Mouse (Mus musculus) Patski (cell line): ENCODE results near the gene Vmn2r92. TPM values are rescaled to one million over a fixed set of nuclear protein-coding genes. Genes with fewer than 3 reads are reported as not detected.
"Not testable (repeated sequence)": the region's sequence is repeated elsewhere in the genome, so short reads cannot be mapped to it uniquely, and the experiment has no call there.

Source experiments
- ATAC-seq: fragments of 100-300 bp; one replicate; pipeline ENCODE4 v1.8.0; 2021
- CTCF ChIA-PET: fragments of 350-600 bp; sonication (Branson Sonifier 250); formaldehyde crosslinking; loops from one replicate; lab custom pipeline; 2022; ENCODE audit warnings: inconsistent platforms; lab: Charles Lee
- POLR2A ChIA-PET: fragments of 350-600 bp; sonication (Branson Sonifier 250); formaldehyde crosslinking; loops from one replicate; lab custom pipeline; 2022; ENCODE audit warnings: antibody characterized with exemption, inconsistent platforms; lab: Charles Lee
- DNase-seq: peaks from one replicate; pipeline ENCODE4 v3.0.0-alpha.2; 2011; ENCODE audit warnings: low read depth, low spot score
- H3K27me3 ChIP-seq: fragments of 371-371 bp; one replicate; pipeline ENCODE4 v1.5.1; 2021
- CTCF ChIP-seq: fragments of 100-300 bp; IDR thresholded peaks from one replicate; pipeline ENCODE4 v1.5.1; 2021
- in situ Hi-C: fragments of 300-500 bp; cut with MboI; formaldehyde crosslinking; loops from 3 replicates; pipeline ENCODE4 v1.11.1; 2018; ENCODE audit warnings: low pct_unique_long_range_greater_than_20kb, mixed read lengths
- polyA plus RNA-seq: library from polyadenylated mRNA; unstranded; gene quantifications from one replicate; pipeline ENCODE4 v1.2.3, GENCODE M21; 2021

Vmn2r92 gene
- 0.01 TPM for polyA plus RNA-seq

DNA sequence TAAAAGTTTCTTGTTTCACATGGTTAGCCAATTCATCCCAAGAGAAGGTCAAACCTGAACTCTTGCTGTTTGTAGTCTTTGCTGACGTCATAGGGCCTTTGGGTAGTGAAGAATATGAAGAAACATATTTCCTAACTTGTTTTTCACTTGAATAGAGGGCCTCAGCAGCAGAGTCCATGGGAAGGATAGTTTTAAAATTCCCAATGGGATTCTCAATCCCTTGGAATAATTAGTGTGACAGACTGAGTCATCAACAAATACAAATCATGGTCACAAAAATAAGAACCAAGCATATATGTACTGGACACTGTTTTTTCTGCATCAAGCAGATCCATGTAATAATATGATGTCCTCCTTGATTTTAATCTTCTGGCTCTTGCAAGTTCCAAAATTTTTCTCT lies at the start of gene Vmn2r92:
TSS of gene Vmn2r92 (plus strand) at position 301 of the 400 bp plus-strand sequence.
- ATAC-seq, CTCF ChIA-PET, DNase-seq, in situ Hi-C loops, H3K27me3 ChIP-seq, POLR2A ChIA-PET: not testable (repeated sequence)

DNA sequence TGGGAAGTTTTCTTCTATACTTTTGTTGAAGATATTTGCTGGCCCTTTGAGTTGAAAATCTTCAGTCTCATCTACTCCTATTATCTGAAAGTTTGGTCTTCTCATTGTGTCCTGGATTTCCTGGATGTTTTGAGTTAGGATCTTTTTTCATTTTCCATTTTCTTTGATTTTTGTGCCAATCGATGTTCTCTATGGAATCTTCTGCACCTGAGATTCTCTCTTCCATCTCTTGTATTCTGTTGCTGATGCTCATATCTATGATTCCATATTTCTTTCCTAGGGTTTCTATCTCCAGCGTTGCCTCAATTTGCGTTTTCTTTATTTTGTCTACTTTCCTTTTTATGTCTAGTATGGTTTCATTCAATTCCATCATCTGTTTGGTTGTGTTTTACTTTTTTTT lies 49.4 kb upstream of the Vmn2r92 start:
- CTCF ChIA-PET, in situ Hi-C loops, ATAC-seq, H3K27me3 ChIP-seq, DNase-seq, POLR2A ChIA-PET: not testable (repeated sequence)

DNA sequence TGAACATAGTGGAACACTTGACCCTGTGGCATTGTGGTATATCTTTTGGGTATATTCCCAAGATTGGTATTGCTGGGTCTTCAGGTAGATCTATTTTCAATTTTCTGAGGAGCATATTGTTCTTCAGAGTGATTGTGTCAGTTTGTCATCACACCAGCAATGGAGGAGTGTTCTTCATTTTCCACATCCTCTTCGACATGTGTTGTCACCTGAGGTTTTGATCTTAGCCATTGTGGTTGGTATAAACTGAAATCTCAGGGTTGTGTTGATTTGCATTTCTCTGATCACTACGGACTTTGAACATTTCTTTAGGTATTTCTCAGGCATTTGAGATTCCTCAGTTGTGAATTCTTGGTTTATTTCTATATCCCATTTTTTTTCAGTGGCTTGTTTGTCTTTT lies 9.5 kb downstream of the Vmn2r92 start:
- ATAC-seq, POLR2A ChIA-PET, in situ Hi-C loops, CTCF ChIA-PET, H3K27me3 ChIP-seq, DNase-seq: not testable (repeated sequence)

DNA sequence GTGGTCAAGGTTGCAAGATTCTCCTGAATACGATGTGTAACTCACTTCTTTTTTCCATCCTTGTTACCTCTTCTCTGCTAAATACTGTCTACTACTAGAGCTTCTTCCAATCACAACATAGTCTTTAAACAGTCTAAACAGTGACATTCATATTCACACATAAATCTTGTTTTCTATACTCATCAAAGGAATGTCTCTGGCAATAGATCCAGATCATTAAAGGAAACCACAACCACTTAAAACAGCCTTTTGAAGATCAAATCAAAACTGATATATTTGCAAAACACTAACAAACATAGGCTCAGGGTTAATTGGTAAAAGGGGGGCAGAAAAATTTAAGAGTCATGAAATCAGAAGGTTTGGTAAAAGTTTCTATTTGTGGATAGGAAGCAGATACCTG lies 38.0 kb downstream of the Vmn2r92 start:
- DNase-seq (no peak), ATAC-seq (no peak)
- ChIA-PET CTCF (no interaction called here), POLR2A (no interaction called here)
- H3K27me3 ChIP-seq = no peaks in the 10 kb centered on the region
- TF ChIP-seq CTCF = no peak
- in situ Hi-C loops = no loop called here

DNA sequence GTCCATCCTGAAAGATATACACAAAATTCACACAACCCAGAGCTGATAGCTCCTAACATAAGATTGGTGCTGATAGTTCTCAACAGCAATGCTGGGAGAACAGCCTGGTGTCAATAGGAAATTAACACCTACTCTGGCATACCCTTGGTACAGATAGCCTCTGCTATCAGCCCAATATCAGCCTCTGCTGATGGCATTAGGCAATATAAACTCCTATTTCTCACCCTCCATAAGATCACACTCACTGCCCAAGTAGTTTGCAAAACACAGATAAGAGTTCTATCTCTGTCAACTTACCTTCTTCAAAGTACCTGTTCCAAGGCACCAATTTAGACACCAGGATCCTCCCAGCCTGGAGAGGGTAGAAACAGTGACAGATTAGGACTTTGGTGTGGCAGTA lies 69.6 kb downstream of the Vmn2r92 start:
- ATAC-seq (no peak), DNase-seq (no peak)
- no peaks in the 10 kb centered on the region for H3K27me3 ChIP-seq
- ChIA-PET CTCF (no interaction called here), POLR2A (no interaction called here)
- in situ Hi-C loops = no loop called here
- no peak for TF ChIP-seq CTCF

DNA sequence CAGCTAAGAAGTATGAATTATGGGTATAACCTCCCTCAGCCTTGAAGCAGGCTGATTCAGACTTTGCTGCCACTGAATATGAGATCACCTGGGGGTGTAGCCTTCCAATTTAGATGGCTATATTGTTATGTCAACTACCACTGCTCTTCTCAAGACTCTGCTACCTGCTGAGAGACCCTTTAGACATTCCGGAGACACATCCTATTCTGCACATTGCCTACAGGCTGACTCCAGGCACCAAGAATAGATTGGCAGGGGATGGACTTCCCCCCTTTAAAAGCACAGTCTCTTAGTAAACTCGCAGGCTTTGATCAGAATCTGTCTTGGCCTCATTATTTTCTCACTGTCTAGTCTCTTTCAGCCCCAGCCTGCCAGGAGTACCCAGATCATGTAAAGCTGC lies 80.3 kb downstream of the Vmn2r92 start:
- no peak for TF ChIP-seq CTCF
- ATAC-seq (no peak), DNase-seq (no peak)
- POLR2A ChIA-PET = no interaction called here
- in situ Hi-C loops = no loop called here
- CTCF ChIA-PET = no interaction called here
- no peaks in the 10 kb centered on the region for H3K27me3 ChIP-seq

DNA sequence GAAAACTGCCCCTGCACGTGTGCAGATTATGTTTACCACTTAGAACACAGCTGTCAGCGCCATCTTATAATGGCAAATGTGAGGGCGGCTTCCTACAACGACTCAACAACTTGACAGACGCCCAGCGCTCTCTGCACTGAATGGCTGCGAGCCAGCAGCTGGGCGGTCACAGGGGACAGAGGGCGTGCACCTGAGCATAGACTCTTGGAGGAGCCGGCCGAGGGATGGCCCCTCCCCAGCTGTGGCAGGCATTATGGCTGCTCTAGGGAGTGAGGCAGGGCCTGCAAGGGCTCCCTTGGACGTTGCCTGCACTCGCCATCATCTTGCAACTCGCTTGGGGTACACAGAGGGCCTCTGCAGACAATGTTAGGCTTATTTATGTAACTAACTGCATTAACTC lies 85.2 kb downstream of the Vmn2r92 start:
- TF ChIP-seq CTCF = no peak
- H3K27me3 ChIP-seq = no peaks in the 10 kb centered on the region
- in situ Hi-C loops = no loop called here
- CTCF ChIA-PET = no interaction called here
- no peak for DNase-seq
- POLR2A ChIA-PET = no interaction called here
- ATAC-seq = no peak

Other genes with a start within 250 kb of the Vmn2r92 start
- gene Fpr-rs4, start 130.2 kb upstream of the Vmn2r92 start, polyA plus RNA-seq = not detected
- not detected for gene Vmn2r124, start 102.5 kb upstream of the Vmn2r92 start, polyA plus RNA-seq
- not detected for gene Vmn2r91, start 66.9 kb upstream of the Vmn2r92 start, polyA plus RNA-seq
- gene Vmn2r94, start 125.9 kb downstream of the Vmn2r92 start, polyA plus RNA-seq = not detected
- gene Vmn2r93, start 146.2 kb downstream of the Vmn2r92 start, polyA plus RNA-seq = not detected